Mouse (Mus musculus) cortical plate, adult 2 months (tissue): ENCODE results near the gene Upk2. TPM values are rescaled to one million over a fixed set of nuclear protein-coding genes. Genes with fewer than 3 reads are reported as not detected.
"Not testable (repeated sequence)": the region's sequence is repeated elsewhere in the genome, so short reads cannot be mapped to it uniquely, and the experiment has no call there.

ENCODE experiments used
- H3K27ac ChIP-seq: fragments of 200-500 bp; 2 replicates; pipeline ENCODE4 v1.5.1; 2012; ENCODE audit warnings: low read length, control low read depth, inconsistent platforms; ENCODE audit not compliant: insufficient read depth
- H3K4me1 ChIP-seq: fragments of 200-500 bp; 2 replicates; pipeline ENCODE4 v1.6.1; 2011; ENCODE audit warnings: low read length; ENCODE audit not compliant: control insufficient read depth, insufficient read depth
- H3K4me3 ChIP-seq: fragments of 200-500 bp; 2 replicates; pipeline ENCODE4 v1.5.1; 2011; ENCODE audit warnings: mild to moderate bottlenecking, low read length, control low read depth; ENCODE audit not compliant: insufficient read depth
- CTCF ChIP-seq: fragments of 200-500 bp; IDR thresholded peaks from 2 replicates; pipeline ENCODE4 v1.5.1; 2011; ENCODE audit warnings: mild to moderate bottlenecking, control low read depth, low read length; ENCODE audit not compliant: insufficient read depth; ENCODE audit errors: extremely low read depth
- POLR2A ChIP-seq: fragments of 200-500 bp; IDR thresholded peaks from 2 replicates; pipeline ENCODE4 v1.6.1; 2011; ENCODE audit warnings: mild to moderate bottlenecking, low read length, control low read depth; ENCODE audit not compliant: insufficient read depth; ENCODE audit errors: extremely low read depth
- polyA plus RNA-seq: library from polyadenylated mRNA; depleted of rRNA; stranded (reverse); fragments of >200 nt; gene quantifications from 2 replicates; pipeline ENCODE4 v1.2.3, GENCODE M21; 2012; rRNA removed

The Upk2 gene
- polyA plus RNA-seq, 1 experiment: not detected

DNA sequence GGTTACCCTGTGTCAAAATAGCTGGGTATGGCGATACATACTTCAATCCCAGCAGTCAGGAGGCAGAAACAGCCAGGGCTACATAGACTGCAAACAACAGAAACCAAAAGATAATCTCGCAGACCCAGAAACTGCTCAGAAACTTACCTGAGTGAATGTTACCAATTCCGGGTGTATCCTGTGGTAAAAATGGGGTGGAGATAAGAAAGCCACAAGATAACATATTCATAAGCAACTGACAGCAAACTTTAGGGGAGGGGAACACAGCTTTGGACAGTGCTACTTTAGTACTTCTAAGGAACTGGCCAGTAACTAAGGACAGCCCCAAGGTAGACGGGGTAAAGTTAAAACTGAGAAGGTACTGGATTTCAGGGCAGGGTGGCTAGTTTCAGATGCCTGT lies 42.5 kb downstream of the Upk2 start:
- Histone ChIP-seq H3K4me3 (no peak overlapping the region), H3K4me1 (peaks cover 2% of the 10 kb centered on the region; the same call in 1 of the 2 replicates), H3K27ac (no peak overlapping the region)
- TF ChIP-seq CTCF: no peak
- no peak for TF ChIP-seq POLR2A

DNA sequence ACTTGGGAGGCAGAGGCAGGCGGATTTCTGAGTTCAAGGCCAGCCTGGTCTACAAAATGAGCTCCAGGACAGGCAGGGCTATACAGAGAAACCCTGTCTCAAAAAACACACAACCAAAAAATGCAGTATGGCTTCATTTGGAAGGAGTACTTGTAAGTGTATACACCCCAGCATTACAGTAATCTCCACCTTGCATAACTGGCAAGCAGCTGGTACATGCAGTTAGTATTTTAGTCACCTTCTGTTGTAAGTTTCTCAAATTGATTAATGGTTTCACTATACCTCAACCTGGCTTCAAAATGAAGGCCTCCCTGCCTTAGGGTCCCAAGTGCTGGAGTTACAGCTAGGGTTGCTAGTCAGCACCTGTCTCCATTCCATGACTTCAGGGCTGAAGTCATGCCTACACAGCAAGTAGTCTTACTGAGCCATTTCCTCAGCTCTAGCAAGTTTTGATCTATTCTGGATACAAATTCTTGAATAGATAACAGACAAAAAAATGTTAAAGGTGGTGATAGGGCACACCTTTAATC lies 43.1 kb downstream of the Upk2 start:
- Histone ChIP-seq H3K4me3 (no peak overlapping the region), H3K27ac (no peak overlapping the region), H3K4me1 (no peaks in the 10 kb centered on the region)
- TF ChIP-seq POLR2A: no peak
- no peak for TF ChIP-seq CTCF

DNA sequence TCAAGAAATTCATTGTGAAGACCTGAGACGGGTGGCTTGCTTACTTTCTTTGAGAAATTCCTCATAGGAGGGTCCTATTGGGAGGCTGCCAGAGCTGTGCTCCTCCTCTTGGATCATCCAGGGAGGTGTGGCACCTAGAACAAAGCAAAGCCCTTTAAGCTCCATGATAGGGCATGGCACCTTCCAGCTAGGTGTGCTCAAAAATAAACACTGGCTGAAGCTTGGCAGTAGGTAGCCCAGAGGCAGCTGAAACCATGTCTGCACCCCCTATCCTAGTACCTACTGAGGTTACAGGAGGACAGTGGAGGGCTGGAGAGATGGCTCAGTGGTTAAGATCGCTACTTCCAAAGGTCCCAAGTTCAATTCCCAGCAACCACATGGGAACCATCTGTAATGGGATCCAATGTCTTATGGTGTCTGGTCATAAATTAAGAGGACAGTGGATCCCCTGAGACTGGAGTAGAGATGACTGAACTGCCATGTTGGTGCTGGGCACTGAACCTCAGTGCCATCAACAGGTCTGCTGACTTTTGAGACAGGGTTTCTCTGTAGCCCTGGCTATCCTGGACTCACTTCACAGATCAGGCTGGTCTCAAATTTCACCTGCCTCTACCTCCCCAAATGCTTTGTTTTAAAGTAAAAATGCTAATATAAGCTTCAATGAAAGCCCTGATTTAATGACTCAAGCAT lies 44.0 kb downstream of the Upk2 start:
- Histone ChIP-seq H3K4me3 (no peak overlapping the region), H3K27ac (no peak overlapping the region), H3K4me1 (no peaks in the 10 kb centered on the region)
- no peak for TF ChIP-seq CTCF
- no peak for TF ChIP-seq POLR2A

- not testable (repeated sequence) for H3K4me1 ChIP-seq, H3K27ac ChIP-seq, H3K4me3 ChIP-seq
Measured at GRCm38 (mm10) chr9:44408693-44409092, 46.1 kb downstream of the Upk2 start.

GRCm38 (mm10) chr9:44407752-44408097 lies 47.1 kb downstream of the Upk2 start:
- peak overlapping the region; percentile 91 for H3K4me3 ChIP-seq
- H3K4me1 ChIP-seq: no peaks in the 10 kb centered on the region
- TF ChIP-seq POLR2A (no peak), CTCF (no peak)
- no peak overlapping the region for H3K27ac ChIP-seq

DNA sequence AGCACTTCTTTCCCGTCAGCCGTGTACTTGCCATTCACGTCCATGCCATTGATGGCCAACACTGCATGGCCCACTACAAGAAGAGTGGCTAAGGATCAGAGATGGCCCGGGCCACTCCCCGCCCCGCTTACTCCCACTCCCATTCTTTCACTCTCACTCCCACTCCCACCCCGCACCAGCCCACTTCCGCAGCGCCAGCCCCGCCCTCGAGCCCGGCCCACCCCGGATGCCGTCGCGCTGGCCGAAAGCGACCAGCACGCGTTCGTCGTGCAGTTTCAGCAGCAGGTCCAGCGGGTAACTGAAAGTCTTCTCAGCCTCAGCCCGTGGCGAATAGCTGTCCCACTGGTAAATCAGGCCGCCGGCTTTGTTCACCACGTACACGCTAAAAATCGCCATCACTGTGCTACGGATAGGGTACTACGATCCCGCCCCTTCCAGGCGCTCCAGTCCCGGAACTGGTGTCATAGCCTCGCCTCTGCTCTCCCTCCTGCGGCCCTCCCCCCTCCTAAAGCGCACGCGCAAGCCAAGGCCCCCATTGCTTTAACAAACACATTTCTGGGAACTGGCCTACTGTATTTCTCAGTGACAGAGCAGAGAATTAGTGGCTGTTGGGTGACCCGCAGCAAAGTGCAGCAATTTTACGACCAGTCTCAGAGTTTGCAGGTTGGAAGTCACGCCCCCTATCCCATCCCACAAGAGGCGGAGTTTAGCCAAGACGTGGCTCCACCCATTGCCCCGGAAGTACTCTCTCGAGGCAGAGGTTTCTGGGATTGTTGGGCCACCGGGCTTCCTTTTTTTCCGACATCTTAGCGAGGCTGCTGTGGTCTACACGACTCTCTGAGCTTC lies 47.6 kb downstream of the Upk2 start, which contains the start of the genes Rps25 and Trappc4:
Gene Rps25, plus strand, starts transcription at position 234 of the 846 bp plus-strand sequence.
Gene Trappc4, minus strand, starts transcription at position 695 of the 846 bp plus-strand sequence.
- TF ChIP-seq CTCF (no peak), POLR2A (peak; percentile 65)
- Histone ChIP-seq H3K4me1 (no peaks in the 10 kb centered on the region), H3K27ac (peak within 1 kb of the TSS; percentile 69), H3K4me3 (peak within 1 kb of the TSS; percentile 91)

- H3K4me1 ChIP-seq: no peaks in the 10 kb centered on the region
- no peak overlapping the region for H3K27ac ChIP-seq
- TF ChIP-seq CTCF: no peak
- no peak for TF ChIP-seq POLR2A
- no peak overlapping the region for H3K4me3 ChIP-seq
Measured at GRCm38 (mm10) chr9:44405011-44405410, 49.8 kb downstream of the Upk2 start.

Other genes with a start within 250 kb of the Upk2 start
- gene Cbl, start 220.9 kb downstream of the Upk2 start, polyA plus RNA-seq: 18.2 and 22.8 TPM in 2 replicates
- gene Ccdc153, start 214.3 kb downstream of the Upk2 start, polyA plus RNA-seq: 1.8 and 4.9 TPM in 2 replicates
- 0.40 and 0.71 TPM in 2 replicates for gene Pdzd3, start 203.5 kb downstream of the Upk2 start, polyA plus RNA-seq
- 7.0 and 8.0 TPM in 2 replicates for gene Nlrx1, start 186.4 kb downstream of the Upk2 start, polyA plus RNA-seq
- gene Abcg4, start 166.4 kb downstream of the Upk2 start, polyA plus RNA-seq: 86.3 and 91.1 TPM in 2 replicates
- gene Hinfp, start 149.3 kb downstream of the Upk2 start, polyA plus RNA-seq: 27.6 and 33.6 TPM in 2 replicates
- gene C2cd2l, start 134.7 kb downstream of the Upk2 start, polyA plus RNA-seq: 203 and 213 TPM in 2 replicates
- gene Dpagt1, start 129.0 kb downstream of the Upk2 start, polyA plus RNA-seq: 18.0 and 19.3 TPM in 2 replicates
- gene H2afx, start 120.3 kb downstream of the Upk2 start, polyA plus RNA-seq: 64.8 and 68.3 TPM in 2 replicates
- 30.5 and 31.2 TPM in 2 replicates for gene Hmbs, start 110.7 kb downstream of the Upk2 start, polyA plus RNA-seq
- gene Vps11, start 93.3 kb downstream of the Upk2 start, polyA plus RNA-seq: 42.2 and 43.2 TPM in 2 replicates
- gene Hyou1, start 75.5 kb downstream of the Upk2 start, polyA plus RNA-seq: 55.4 and 56.7 TPM in 2 replicates
- gene Slc37a4, start 58.1 kb downstream of the Upk2 start, polyA plus RNA-seq: 49.9 and 58.8 TPM in 2 replicates
- 559 and 574 TPM in 2 replicates for gene Rps25, start 47.8 kb downstream of the Upk2 start, polyA plus RNA-seq
- 83.8 and 88.1 TPM in 2 replicates for gene Trappc4, start 47.4 kb downstream of the Upk2 start, polyA plus RNA-seq
- 46.7 and 48.0 TPM in 2 replicates for gene Ccdc84, start 36.4 kb downstream of the Upk2 start, polyA plus RNA-seq
- gene Foxr1, start 13.8 kb downstream of the Upk2 start, polyA plus RNA-seq: 0.04 TPM in 1 of 2 replicates, not detected in the other
- 13.8 and 14.6 TPM in 2 replicates for gene Bcl9l, start 27.8 kb upstream of the Upk2 start, polyA plus RNA-seq
- gene Cxcr5, start 106.9 kb upstream of the Upk2 start, polyA plus RNA-seq: 0.06 TPM in 1 of 2 replicates, not detected in the other
- gene Ddx6, start 149.9 kb upstream of the Upk2 start, polyA plus RNA-seq: 35.0 and 35.1 TPM in 2 replicates
- gene Treh, start 218.3 kb upstream of the Upk2 start, polyA plus RNA-seq: 0.10 and 0.21 TPM in 2 replicates